Mouse (Mus musculus) C2C12 (cell line): ENCODE data around the gene Trpm4.

Experiments used
- CEBPB ChIP-seq: IDR thresholded peaks from one replicate; pipeline ENCODE4 v1.6.1; 2011; ENCODE audit warnings: low read depth, mild to moderate bottlenecking, control low read depth, moderate library complexity
- CTCF ChIP-seq: IDR thresholded peaks from one replicate; pipeline ENCODE4 v1.5.1; 2011; ENCODE audit not compliant: control insufficient read depth, insufficient read depth, insufficient read length
- MAX ChIP-seq: IDR thresholded peaks from one replicate; pipeline ENCODE4 v1.6.1; 2011; ENCODE audit warnings: mild to moderate bottlenecking, control low read depth
- MYOD1 ChIP-seq: IDR thresholded peaks from one replicate; pipeline ENCODE4 v1.6.1; 2011; ENCODE audit warnings: low read depth; ENCODE audit not compliant: control insufficient read depth, insufficient read length
- MYOG ChIP-seq: IDR thresholded peaks from one replicate; pipeline ENCODE4 v1.6.1; 2011; ENCODE audit not compliant: control insufficient read depth, insufficient read length; ENCODE audit errors: extremely low read depth
- USF1 ChIP-seq: IDR thresholded peaks from one replicate; pipeline ENCODE4 v1.6.1; 2011; ENCODE audit warnings: low read depth, mild to moderate bottlenecking, control low read depth, moderate library complexity

DNA sequence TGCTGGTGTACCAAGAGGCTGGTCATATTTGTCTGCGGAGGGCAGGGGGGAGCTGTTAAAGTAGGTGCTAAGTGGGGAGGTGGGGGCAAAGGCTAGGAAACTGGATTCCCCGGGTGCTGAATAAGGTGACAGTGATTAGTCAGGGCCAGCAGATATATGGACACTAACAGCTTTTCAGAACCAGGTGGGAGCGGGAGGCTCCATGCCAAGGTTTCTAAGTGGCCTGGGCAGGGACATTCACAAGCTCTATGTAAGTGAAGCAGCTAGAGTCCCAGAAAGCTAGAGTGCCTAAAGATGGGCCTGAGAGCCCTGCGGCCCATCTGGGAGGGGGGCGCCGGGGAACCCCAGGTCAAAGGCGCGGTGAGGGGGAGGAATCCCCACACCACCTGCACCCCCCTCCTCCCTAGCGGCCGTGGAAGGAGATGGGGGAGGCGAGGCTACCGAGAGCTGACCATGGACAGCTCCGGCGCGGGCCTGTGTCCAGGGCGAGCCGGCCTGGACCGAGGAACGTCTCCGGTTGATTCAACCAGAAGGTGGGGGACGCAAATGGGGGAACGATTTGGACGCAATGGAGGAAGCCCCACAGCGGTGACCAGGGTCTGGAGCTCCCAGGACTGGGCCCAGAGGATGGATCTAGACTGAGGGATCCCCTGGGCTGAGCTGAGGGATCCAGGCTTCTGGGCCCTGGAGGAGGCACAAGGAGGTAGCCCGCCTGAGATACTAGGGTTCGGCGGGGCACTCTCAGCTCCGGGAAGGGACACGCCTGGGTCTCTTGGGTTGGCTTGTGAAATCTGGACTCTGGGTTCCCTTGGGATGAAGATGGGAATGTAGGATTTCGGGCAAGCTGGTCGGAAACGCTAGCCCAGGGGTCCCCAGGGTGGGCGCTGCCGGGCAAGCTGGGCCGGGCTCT is 32.4 kb upstream of the Trpm4 start:
- TF ChIP-seq USF1 (no peak), CTCF (no peak), MYOG (no peak), MAX (no peak), CEBPB (no peak), MYOD1 (no peak)
